Mouse (Mus musculus) neural tube, embryonic 15.5 days (tissue): ENCODE measurements around the gene Npc2. TPM values are rescaled to one million over a fixed set of nuclear protein-coding genes. Genes with fewer than 3 reads are reported as not detected.

Source experiments
- ATAC-seq: fragments of 200-750 bp; cut with Nextera tagmentation; 2 replicates; pipeline ENCODE4 v1.8.0; 2017; ENCODE audit warnings: mild to moderate bottlenecking, moderate TSS enrichment, moderate library complexity; ENCODE audit not compliant: low FRiP score
- H3K27ac ChIP-seq: fragments of 300-500 bp; sonication (generic); replicated peaks from 2 replicates; pipeline ENCODE4 v1.5.1; 2015; ENCODE audit warnings: mild to moderate bottlenecking, inconsistent platforms
- H3K27me3 ChIP-seq: fragments of 300-500 bp; sonication (generic); replicated peaks from 2 replicates; pipeline ENCODE4 v1.6.1; 2015; ENCODE audit warnings: inconsistent platforms
- H3K36me3 ChIP-seq: fragments of 300-500 bp; sonication (generic); 2 replicates; pipeline ENCODE4 v1.6.1; 2015; ENCODE audit warnings: inconsistent platforms
- H3K4me1 ChIP-seq: fragments of 300-500 bp; sonication (generic); 2 replicates; pipeline ENCODE4 v1.6.1; 2015; ENCODE audit warnings: inconsistent platforms
- H3K4me2 ChIP-seq: fragments of 300-500 bp; sonication (generic); 2 replicates; pipeline ENCODE4 v1.6.1; 2015; ENCODE audit warnings: inconsistent platforms, mild to moderate bottlenecking, moderate library complexity
- H3K4me3 ChIP-seq: fragments of 300-500 bp; sonication (generic); replicated peaks from 2 replicates; pipeline ENCODE4 v1.5.1; 2015; ENCODE audit warnings: mild to moderate bottlenecking, inconsistent platforms
- H3K9ac ChIP-seq: fragments of 300-500 bp; sonication (generic); replicated peaks from 2 replicates; pipeline ENCODE4 v1.6.1; 2015; ENCODE audit warnings: mild to moderate bottlenecking, inconsistent platforms
- H3K9me3 ChIP-seq: fragments of 300-500 bp; sonication (generic); replicated peaks from 2 replicates; pipeline ENCODE4 v1.6.1; 2016; ENCODE audit warnings: inconsistent platforms
- WGBS: fragments of 180-500 bp; shearing (Covaris S2); methylation state at CpG from one replicate; pipeline ENCODE4 v1.1.7; 2015; ENCODE audit warnings: mixed read lengths; 5-methylcytosine and 5-hydroxymethylcytosine counted together
- polyA plus RNA-seq: library from polyadenylated mRNA; unstranded; fragments of >200 nt; fragmentation: Nextera tagmentation; extraction: Ambion mirVana; gene quantifications from 2 replicates; pipeline ENCODE4 v1.2.1, GENCODE M21; 2015

Gene Npc2
- polyA plus RNA-seq, 1 experiment from 2014 or later, result 54.1 TPM

DNA sequence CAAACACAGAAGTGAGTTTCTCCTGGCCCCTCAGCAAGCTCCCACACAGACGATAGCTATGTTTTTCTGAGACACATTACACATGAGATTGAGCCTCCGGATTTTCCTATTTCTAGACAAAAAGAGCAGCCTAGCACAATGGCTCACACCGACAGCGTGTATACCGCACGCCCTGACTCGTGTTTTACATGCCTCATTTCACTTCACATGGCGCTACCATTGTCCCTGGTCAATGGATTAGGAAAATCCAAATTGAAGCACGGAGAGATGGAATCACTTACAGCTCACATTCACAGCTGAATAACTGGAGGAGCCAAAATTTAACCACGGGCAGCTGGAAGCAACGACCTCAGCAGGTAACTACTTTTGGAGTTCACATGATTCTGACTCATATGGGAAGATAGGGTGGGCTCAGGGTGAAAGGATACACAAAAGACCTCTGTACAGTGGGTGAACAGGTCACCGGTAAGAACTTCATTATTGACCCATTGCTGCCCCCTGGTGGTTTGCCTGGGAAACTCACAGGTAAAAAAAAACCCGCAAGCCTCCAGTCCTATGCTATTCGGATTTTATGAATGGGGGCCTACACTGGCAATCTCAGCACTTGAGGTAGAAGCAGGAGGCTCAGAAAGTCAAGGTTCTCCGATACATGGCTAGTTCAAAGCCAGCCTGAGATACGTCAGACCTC lies 17.8 kb downstream of the Npc2 start:
- no peak for ATAC-seq

GRCm38 (mm10) chr12:84752131-84752977 lies 20.6 kb downstream of the Npc2 start:
- Histone ChIP-seq H3K4me1 (peaks cover 20% of the 10 kb centered on the region), H3K4me3 (no peak overlapping the region), H3K36me3 (peaks cover 11% of the 10 kb centered on the region; the same call in 1 of the 2 replicates), H3K4me2 (no peak overlapping the region), H3K9ac (no peak overlapping the region), H3K27me3 (no peaks in the 10 kb centered on the region), H3K27ac (peak overlapping the region; percentile 70), H3K9me3 (no peaks in the 10 kb centered on the region)
- peak; percentile 58; the same call in 1 of the 2 replicates for ATAC-seq
- 18% methylated on average over 14 of the region's 14 CpGs for WGBS

More for the DNA sequence above, 17.8 kb downstream of the Npc2 start:
- no peaks in the 10 kb centered on the region for H3K9me3 ChIP-seq
- H3K4me2 ChIP-seq, result no peak overlapping the region
- H3K36me3 ChIP-seq, result peaks cover 23% of the 10 kb centered on the region
- 26% methylated on average over 16 of the region's 16 CpGs for WGBS
- H3K27me3 ChIP-seq, result no peaks in the 10 kb centered on the region
- peaks cover 20% of the 10 kb centered on the region for H3K4me1 ChIP-seq
- H3K27ac ChIP-seq, result no peak overlapping the region
- no peak overlapping the region for H3K9ac ChIP-seq
- no peak overlapping the region for H3K4me3 ChIP-seq

- Histone ChIP-seq H3K4me3 (no peak overlapping the region), H3K4me1 (peaks cover 20% of the 10 kb centered on the region), H3K9me3 (no peaks in the 10 kb centered on the region), H3K27ac (no peak overlapping the region), H3K4me2 (no peak overlapping the region), H3K36me3 (peaks cover 1% of the 10 kb centered on the region; the same call in 1 of the 2 replicates), H3K27me3 (0 out of 2 replicates have a peak, but pooled peaks cover under 1% of the 10 kb centered on the region), H3K9ac (no peak overlapping the region)
- 41% methylated on average over 14 of the region's 14 CpGs for WGBS
- no peak for ATAC-seq
These were observed 22.3 kb downstream of the Npc2 start for GRCm38 (mm10) chr12:84750661-84751060.

DNA sequence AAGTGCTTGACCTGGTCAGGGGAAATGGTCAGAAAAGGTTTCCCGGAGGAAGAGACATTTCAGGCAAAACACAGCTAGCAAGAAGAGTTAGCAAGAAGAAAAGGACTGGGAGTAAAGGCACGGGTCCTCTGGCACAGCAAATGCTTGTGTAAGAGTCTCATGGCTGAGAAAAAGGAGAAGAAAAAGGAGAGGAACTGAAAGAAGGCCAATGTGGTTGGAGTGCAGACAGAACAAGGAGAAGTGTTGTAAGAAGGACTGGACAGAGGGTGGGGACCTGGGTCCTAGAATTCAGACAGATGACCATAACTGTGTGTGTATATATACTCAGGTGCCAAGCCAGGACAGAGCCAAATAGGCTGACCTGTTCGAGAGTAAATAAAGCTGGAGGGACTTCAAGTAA lies 24.8 kb downstream of the Npc2 start:
- no peak overlapping the region for H3K4me2 ChIP-seq
- no peak overlapping the region for H3K27ac ChIP-seq
- WGBS, result 66% methylated on average over 3 of the region's 3 CpGs
- no peak overlapping the region for H3K9ac ChIP-seq
- H3K27me3 ChIP-seq, result 0 out of 2 replicates have a peak, but pooled peaks cover 3% of the 10 kb centered on the region
- H3K4me1 ChIP-seq, result peaks cover 18% of the 10 kb centered on the region
- no peaks in the 10 kb centered on the region for H3K9me3 ChIP-seq
- no peaks in the 10 kb centered on the region for H3K36me3 ChIP-seq
- no peak for ATAC-seq
- H3K4me3 ChIP-seq, result no peak overlapping the region

DNA sequence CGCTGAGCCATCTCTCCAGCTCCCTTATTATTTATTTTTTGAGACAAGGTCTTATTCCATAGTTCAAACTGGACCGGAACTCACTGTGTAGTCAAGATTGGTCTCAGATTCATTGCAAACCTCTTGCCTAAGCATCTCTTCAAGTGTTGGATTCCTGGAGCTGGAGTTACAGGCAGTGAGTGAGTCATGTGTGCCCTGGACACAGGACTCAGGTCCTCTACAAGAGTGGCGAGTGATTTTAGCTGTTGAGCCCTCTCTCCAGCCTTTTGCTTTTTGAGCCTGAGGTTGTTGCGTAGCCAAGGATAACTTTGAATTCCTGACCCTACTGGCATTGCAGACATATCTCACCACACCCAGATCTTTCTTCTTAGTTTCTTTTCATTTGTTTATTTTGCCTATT lies 27.3 kb downstream of the Npc2 start:
- 0 out of 2 replicates have a peak, but pooled peaks cover 3% of the 10 kb centered on the region for H3K27me3 ChIP-seq
- no peak for ATAC-seq
- H3K9me3 ChIP-seq, result no peaks in the 10 kb centered on the region
- H3K4me2 ChIP-seq, result no peak overlapping the region
- no peaks in the 10 kb centered on the region for H3K36me3 ChIP-seq
- 75% methylated on average over 4 of the region's 4 CpGs for WGBS
- no peaks in the 10 kb centered on the region for H3K4me1 ChIP-seq
- no peak overlapping the region for H3K4me3 ChIP-seq
- no peak overlapping the region for H3K27ac ChIP-seq
- H3K9ac ChIP-seq, result no peak overlapping the region

GRCm38 (mm10) chr12:84743496-84743895 lies 29.5 kb downstream of the Npc2 start:
- no peak for ATAC-seq
- Histone ChIP-seq H3K4me1 (no peaks in the 10 kb centered on the region), H3K27ac (no peak overlapping the region), H3K9ac (no peak overlapping the region), H3K27me3 (0 out of 2 replicates have a peak, but pooled peaks cover 3% of the 10 kb centered on the region), H3K36me3 (no peaks in the 10 kb centered on the region), H3K9me3 (no peaks in the 10 kb centered on the region), H3K4me2 (no peak overlapping the region), H3K4me3 (no peak overlapping the region)
- 87% methylated on average over 10 of the region's 10 CpGs for WGBS

DNA sequence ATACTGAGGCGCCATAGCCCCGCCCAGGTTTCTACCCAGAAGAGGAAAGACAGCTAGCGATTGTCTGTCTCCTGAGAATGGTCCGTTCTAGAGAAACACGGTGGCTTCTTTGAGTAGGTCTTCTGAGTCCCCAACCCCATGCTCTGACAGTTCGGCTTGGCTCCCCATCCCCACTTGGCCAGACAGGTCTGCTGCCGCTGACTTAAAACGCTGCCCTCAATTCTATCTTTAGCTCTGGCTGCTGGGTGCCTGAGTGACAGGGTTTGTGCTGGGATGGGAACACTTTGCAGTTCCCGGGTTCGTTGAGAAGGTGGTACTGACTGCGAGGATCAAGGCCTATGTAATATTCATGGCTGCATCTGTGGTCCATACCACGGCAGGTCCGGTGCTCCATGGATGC lies 39.6 kb downstream of the Npc2 start:
- 75% methylated on average over 13 of the region's 13 CpGs for WGBS
- H3K27me3 ChIP-seq, result no peaks in the 10 kb centered on the region
- H3K4me2 ChIP-seq, result no peak overlapping the region
- no peaks in the 10 kb centered on the region for H3K4me1 ChIP-seq
- no peak overlapping the region for H3K9ac ChIP-seq
- H3K27ac ChIP-seq, result no peak overlapping the region
- no peaks in the 10 kb centered on the region for H3K9me3 ChIP-seq
- H3K4me3 ChIP-seq, result no peak overlapping the region
- ATAC-seq, result no peak
- no peaks in the 10 kb centered on the region for H3K36me3 ChIP-seq

- H3K4me1 ChIP-seq, result no peaks in the 10 kb centered on the region
- H3K9me3 ChIP-seq, result no peaks in the 10 kb centered on the region
- no peak overlapping the region for H3K9ac ChIP-seq
- H3K27ac ChIP-seq, result no peak overlapping the region
- H3K27me3 ChIP-seq, result no peaks in the 10 kb centered on the region
- ATAC-seq, result no peak
- no peak overlapping the region for H3K4me3 ChIP-seq
- 93% methylated on average over 10 of the region's 10 CpGs for WGBS
- no peaks in the 10 kb centered on the region for H3K36me3 ChIP-seq
- H3K4me2 ChIP-seq, result no peak overlapping the region
These were observed 44.5 kb downstream of the Npc2 start for GRCm38 (mm10) chr12:84728421-84728820.

DNA sequence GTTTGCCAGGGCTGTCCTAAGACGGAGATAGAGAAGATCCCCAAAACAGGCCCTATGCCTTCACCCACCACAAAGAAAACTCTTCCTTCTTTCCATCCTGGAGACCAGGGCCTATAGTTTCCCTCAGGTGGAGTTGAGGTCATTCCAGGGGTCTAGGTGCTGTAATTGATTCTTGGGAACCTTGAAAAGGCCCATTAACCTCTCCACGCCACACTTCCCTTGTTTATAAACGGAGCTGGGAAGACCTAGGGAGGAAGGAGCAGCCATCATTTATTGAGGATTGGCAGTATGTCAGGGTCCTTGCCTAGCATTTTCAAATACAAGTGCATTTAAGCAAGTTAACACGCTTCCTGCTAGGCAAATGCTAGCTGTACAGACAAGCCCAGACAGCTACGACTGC lies 45.5 kb downstream of the Npc2 start:
- no peak overlapping the region for H3K27ac ChIP-seq
- H3K4me3 ChIP-seq, result no peak overlapping the region
- no peaks in the 10 kb centered on the region for H3K9me3 ChIP-seq
- H3K4me1 ChIP-seq, result no peaks in the 10 kb centered on the region
- H3K36me3 ChIP-seq, result no peaks in the 10 kb centered on the region
- no peak overlapping the region for H3K4me2 ChIP-seq
- no peak overlapping the region for H3K9ac ChIP-seq
- H3K27me3 ChIP-seq, result no peaks in the 10 kb centered on the region
- ATAC-seq, result no peak
- 68% methylated on average over 5 of the region's 5 CpGs for WGBS

DNA sequence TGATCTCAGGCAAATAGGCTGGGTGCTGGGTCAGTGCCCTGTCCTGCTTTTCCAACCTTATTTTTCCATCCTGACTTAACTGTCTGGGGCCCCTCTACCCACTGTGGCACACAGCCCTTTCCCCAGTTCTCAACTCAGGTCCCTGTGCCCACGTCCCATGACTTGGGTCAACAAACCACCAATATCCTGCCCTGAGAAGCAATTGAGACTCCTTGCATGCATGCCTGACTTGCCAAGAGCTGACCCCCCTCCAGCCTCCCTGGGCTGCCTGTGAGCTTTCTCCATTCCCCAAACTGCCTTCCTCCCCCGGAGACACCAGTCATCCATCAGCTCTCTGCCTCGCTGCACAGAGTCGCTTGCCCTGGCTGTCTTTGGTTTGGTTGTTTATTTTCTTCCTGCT lies 46.0 kb downstream of the Npc2 start:
- WGBS, result 27% methylated on average over 4 of the region's 4 CpGs
- Histone ChIP-seq H3K4me3 (no peak overlapping the region), H3K27ac (no peak overlapping the region), H3K9me3 (no peaks in the 10 kb centered on the region), H3K4me1 (no peaks in the 10 kb centered on the region), H3K9ac (no peak overlapping the region), H3K36me3 (no peaks in the 10 kb centered on the region), H3K27me3 (no peaks in the 10 kb centered on the region), H3K4me2 (no peak overlapping the region)
- ATAC-seq, result no peak

GRCm38 (mm10) chr12:84726391-84726790 lies 46.6 kb downstream of the Npc2 start:
- 91% methylated on average over 4 of the region's 4 CpGs for WGBS
- no peak for ATAC-seq
- Histone ChIP-seq H3K27ac (no peak overlapping the region), H3K9me3 (no peaks in the 10 kb centered on the region), H3K36me3 (no peaks in the 10 kb centered on the region), H3K9ac (no peak overlapping the region), H3K4me2 (no peak overlapping the region), H3K4me1 (no peaks in the 10 kb centered on the region), H3K27me3 (no peaks in the 10 kb centered on the region), H3K4me3 (no peak overlapping the region)
